Mouse (Mus musculus) cortical plate, adult 2 months (tissue): Measurements from ENCODE around the gene Bhlha9.

Experiments
- CTCF ChIP-seq: fragments of 200-500 bp; IDR thresholded peaks from 2 replicates; pipeline ENCODE4 v1.5.1; 2011; ENCODE audit warnings: mild to moderate bottlenecking, control low read depth, low read length; ENCODE audit not compliant: insufficient read depth; ENCODE audit errors: extremely low read depth
- POLR2A ChIP-seq: fragments of 200-500 bp; IDR thresholded peaks from 2 replicates; pipeline ENCODE4 v1.6.1; 2011; ENCODE audit warnings: mild to moderate bottlenecking, low read length, control low read depth; ENCODE audit not compliant: insufficient read depth; ENCODE audit errors: extremely low read depth

DNA sequence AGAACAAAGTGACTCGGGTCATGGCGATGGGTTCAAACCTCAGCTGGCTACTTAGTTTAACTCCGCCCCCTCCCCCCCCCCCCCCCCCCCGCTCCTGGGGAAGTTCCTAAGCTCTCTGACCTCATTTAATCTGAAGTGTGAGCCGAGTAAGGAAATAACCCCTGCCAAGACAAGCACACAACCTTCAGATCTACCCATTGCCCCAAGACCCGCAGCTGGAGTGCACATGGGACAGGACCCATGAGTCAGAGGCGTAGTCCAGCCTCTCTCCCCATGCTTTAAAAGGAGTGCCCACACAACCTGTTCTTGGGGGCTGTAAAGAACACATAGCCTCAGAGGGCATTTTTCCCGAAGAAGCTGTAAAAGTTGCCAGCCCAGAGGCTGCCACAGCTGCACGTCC lies 27.4 kb downstream of the Bhlha9 start:
- TF ChIP-seq CTCF (no peak), POLR2A (no peak)
